Mouse (Mus musculus) CH12.LX (cell line): ENCODE measurements around the gene Cdk5rap3. TPM values are rescaled to one million over a fixed set of nuclear protein-coding genes. Genes with fewer than 3 reads are reported as not detected.

Experiments
- DNase-seq: peaks from one replicate; pipeline ENCODE4 v3.0.0-alpha.2; 2013; ENCODE audit errors: extremely low read depth
- H3K27ac ChIP-seq: 2 replicates; pipeline ENCODE4 v1.5.1; 2012; ENCODE audit warnings: low read depth, mild to moderate bottlenecking, control low read depth, moderate library complexity; ENCODE audit not compliant: insufficient read depth
- H3K27me3 ChIP-seq: replicated peaks from 2 replicates; pipeline ENCODE3; 2012; ENCODE audit warnings: inconsistent platforms
- H3K36me3 ChIP-seq, 2 experiments: replicated peaks in 1 of 2; 2 replicates each; pipeline versions ENCODE3 to v1.6.1; 2012; ENCODE audit warnings: inconsistent platforms in 1 of 2, low read length in 1 of 2, mild to moderate bottlenecking in 1 of 2, mixed read lengths in 1 of 2, moderate library complexity in 1 of 2; ENCODE audit not compliant: control insufficient read depth in 1 of 2, insufficient read depth in 1 of 2
- H3K4me1 ChIP-seq, 2 experiments: 2 replicates each; pipeline ENCODE4 v1.6.1; 2012; ENCODE audit warnings: inconsistent platforms in 1 of 2, moderate library complexity in 1 of 2; ENCODE audit not compliant: insufficient read depth in 2 of 2, control insufficient read depth in 1 of 2
- H3K4me2 ChIP-seq: 2 replicates; pipeline ENCODE4 v1.6.1; 2012; ENCODE audit warnings: low read depth, mild to moderate bottlenecking, control low read depth; ENCODE audit not compliant: poor library complexity, insufficient read depth, severe bottlenecking
- H3K4me3 ChIP-seq, 3 experiments: fragments of 150-350 bp in 1 of 3; sonication (generic) in 1 of 3; replicated peaks in 1 of 3; 2 replicates each; pipeline versions ENCODE3 to v1.5.1; 2011 to 2012; ENCODE audit warnings: low read depth in 2 of 3, low read length in 2 of 3, mild to moderate bottlenecking in 2 of 3, moderate library complexity in 2 of 3, control low read depth in 1 of 3, improper control_type of control experiment in 1 of 3, inconsistent platforms in 1 of 3, mixed read lengths in 1 of 3; ENCODE audit not compliant: poor library complexity in 1 of 3
- H3K79me2 ChIP-seq: replicated peaks from 2 replicates; pipeline ENCODE4 v1.6.1; 2012; ENCODE audit warnings: mild to moderate bottlenecking, moderate library complexity; ENCODE audit not compliant: control insufficient read depth, poor library complexity, insufficient read depth, severe bottlenecking; ENCODE audit errors: extremely low read depth
- H3K9ac ChIP-seq: 2 replicates; pipeline ENCODE4 v1.6.1; 2012; ENCODE audit warnings: low read depth, mild to moderate bottlenecking, control low read depth, moderate library complexity; ENCODE audit not compliant: insufficient read depth
- H3K9me3 ChIP-seq: replicated peaks from 2 replicates; pipeline ENCODE3; 2012; ENCODE audit warnings: low read length, inconsistent platforms, mixed read lengths
- BHLHE40 ChIP-seq: IDR thresholded peaks from 2 replicates; pipeline ENCODE4 v1.6.1; 2011; ENCODE audit warnings: mild to moderate bottlenecking, low read depth, low read length, improper control_type of control experiment
- CHD1 ChIP-seq: IDR thresholded peaks from 2 replicates; pipeline ENCODE4 v1.6.1; 2012; ENCODE audit warnings: low read depth, low read length, improper control_type of control experiment, inconsistent platforms
- CHD2 ChIP-seq: IDR thresholded peaks from 2 replicates; pipeline ENCODE4 v1.6.1; 2011; ENCODE audit warnings: low read length, improper control_type of control experiment
- CTCF ChIP-seq, 2 experiments: IDR thresholded peaks in 1 of 2; conservative IDR thresholded peaks in 1 of 2; 2 replicates each; pipeline ENCODE4 v1.5.1; 2011 to 2012; ENCODE audit warnings: low read depth in 2 of 2, low read length in 2 of 2, improper control_type of control experiment in 1 of 2, inconsistent platforms in 1 of 2, mild to moderate bottlenecking in 1 of 2, moderate library complexity in 1 of 2
- E2F4 ChIP-seq: IDR thresholded peaks from 2 replicates; pipeline ENCODE4 v1.6.1; 2011; ENCODE audit warnings: low read depth, low read length, improper control_type of control experiment; ENCODE audit not compliant: insufficient replicate concordance
- ELF1 ChIP-seq: IDR thresholded peaks from 2 replicates; pipeline ENCODE4 v1.6.1; 2014; ENCODE audit warnings: low read depth, mild to moderate bottlenecking, inconsistent platforms, low read length, improper control_type of control experiment
- EP300 ChIP-seq: IDR thresholded peaks from 2 replicates; pipeline ENCODE4 v1.6.1; 2011; ENCODE audit warnings: low read length, improper control_type of control experiment
- ETS1 ChIP-seq: conservative IDR thresholded peaks from 2 replicates; pipeline ENCODE4 v1.6.1; 2012; ENCODE audit warnings: low read depth, mild to moderate bottlenecking, inconsistent platforms, low read length, improper control_type of control experiment, moderate library complexity
- GABPA ChIP-seq: IDR thresholded peaks from 2 replicates; pipeline ENCODE4 v1.6.1; 2012; ENCODE audit warnings: low read depth, low read length, improper control_type of control experiment, inconsistent platforms; ENCODE audit not compliant: insufficient replicate concordance
- HCFC1 ChIP-seq: IDR thresholded peaks from 2 replicates; pipeline ENCODE4 v1.6.1; 2012; ENCODE audit warnings: low read depth, mild to moderate bottlenecking, inconsistent platforms, low read length, improper control_type of control experiment
- IRF4 ChIP-seq: IDR thresholded peaks from 2 replicates; pipeline ENCODE4 v1.6.1; 2014; ENCODE audit warnings: low read depth, mild to moderate bottlenecking, inconsistent platforms, low read length, improper control_type of control experiment
- JUN ChIP-seq: IDR thresholded peaks from 2 replicates; pipeline ENCODE4 v1.6.1; 2011; ENCODE audit warnings: low read depth, mild to moderate bottlenecking, low read length, improper control_type of control experiment, moderate library complexity; ENCODE audit not compliant: insufficient read depth
- JUND ChIP-seq: conservative IDR thresholded peaks from 2 replicates; pipeline ENCODE4 v1.6.1; 2011; ENCODE audit warnings: low read depth, low read length, improper control_type of control experiment
- MAFK ChIP-seq: IDR thresholded peaks from 2 replicates; pipeline ENCODE4 v1.6.1; 2011; ENCODE audit warnings: low read length, improper control_type of control experiment; ENCODE audit not compliant: insufficient replicate concordance
- MAX ChIP-seq: IDR thresholded peaks from 2 replicates; pipeline ENCODE4 v1.6.1; 2011; ENCODE audit warnings: low read length, improper control_type of control experiment
- MAZ ChIP-seq: IDR thresholded peaks from 2 replicates; pipeline ENCODE4 v1.6.1; 2012; ENCODE audit warnings: low read depth, mild to moderate bottlenecking, inconsistent platforms, low read length, improper control_type of control experiment, moderate library complexity
- MEF2A ChIP-seq: IDR thresholded peaks from 2 replicates; pipeline ENCODE4 v1.6.1; 2014; ENCODE audit warnings: low read depth, mild to moderate bottlenecking, inconsistent platforms, low read length, improper control_type of control experiment, borderline replicate concordance
- MXI1 ChIP-seq: IDR thresholded peaks from 2 replicates; pipeline ENCODE4 v1.6.1; 2011; ENCODE audit warnings: mild to moderate bottlenecking, low read depth, low read length, improper control_type of control experiment
- MYC ChIP-seq: IDR thresholded peaks from 2 replicates; pipeline ENCODE4 v1.6.1; 2011; ENCODE audit warnings: low read depth, mild to moderate bottlenecking, improper control_type of control experiment, low read length
- NELFE ChIP-seq: IDR thresholded peaks from 2 replicates; pipeline ENCODE4 v1.6.1; 2011; ENCODE audit warnings: low read depth, low read length, improper control_type of control experiment
- NRF1 ChIP-seq: IDR thresholded peaks from 2 replicates; pipeline ENCODE4 v1.6.1; 2014; ENCODE audit warnings: low read depth, mild to moderate bottlenecking, inconsistent platforms, low read length, improper control_type of control experiment, moderate library complexity
- PAX5 ChIP-seq: IDR thresholded peaks from 2 replicates; pipeline ENCODE4 v1.6.1; 2012; ENCODE audit warnings: low read length, inconsistent platforms, mixed read lengths
- POLR2A ChIP-seq: IDR thresholded peaks from 2 replicates; pipeline ENCODE4 v1.6.1; 2011; ENCODE audit warnings: low read depth, mild to moderate bottlenecking, improper control_type of control experiment, low read length
- POLR2AphosphoS2 ChIP-seq: IDR thresholded peaks from 2 replicates; pipeline ENCODE4 v1.6.1; 2011; ENCODE audit warnings: low read depth, low read length, improper control_type of control experiment
- RAD21 ChIP-seq: IDR thresholded peaks from 2 replicates; pipeline ENCODE4 v1.6.1; 2011; ENCODE audit warnings: low read depth, mild to moderate bottlenecking, low read length, improper control_type of control experiment, moderate library complexity
- RCOR1 ChIP-seq: conservative IDR thresholded peaks from 2 replicates; pipeline ENCODE4 v1.6.1; 2012; ENCODE audit warnings: low read depth, mild to moderate bottlenecking, inconsistent platforms, low read length, improper control_type of control experiment
- SIN3A ChIP-seq: IDR thresholded peaks from 2 replicates; pipeline ENCODE4 v1.6.1; 2012; ENCODE audit warnings: low read length, improper control_type of control experiment, inconsistent platforms
- SMC3 ChIP-seq: IDR thresholded peaks from 2 replicates; pipeline ENCODE4 v1.6.1; 2011; ENCODE audit warnings: low read depth, low read length, improper control_type of control experiment
- TBP ChIP-seq: conservative IDR thresholded peaks from 2 replicates; pipeline ENCODE4 v1.6.1; 2011; ENCODE audit warnings: low read depth, low read length, improper control_type of control experiment
- TCF12 ChIP-seq: IDR thresholded peaks from 2 replicates; pipeline ENCODE4 v1.6.1; 2014; ENCODE audit warnings: low read depth, mild to moderate bottlenecking, inconsistent platforms, low read length, improper control_type of control experiment
- UBTF ChIP-seq: IDR thresholded peaks from 2 replicates; pipeline ENCODE4 v1.6.1; 2012; ENCODE audit warnings: low read depth, mild to moderate bottlenecking, inconsistent platforms, low read length, improper control_type of control experiment, moderate library complexity
- USF1 ChIP-seq: IDR thresholded peaks from 2 replicates; pipeline ENCODE4 v1.6.1; 2014; ENCODE audit warnings: low read depth, mild to moderate bottlenecking, inconsistent platforms, low read length, improper control_type of control experiment
- USF2 ChIP-seq: conservative IDR thresholded peaks from 2 replicates; pipeline ENCODE4 v1.6.1; 2011; ENCODE audit warnings: low read depth, low read length, improper control_type of control experiment
- ZC3H11A ChIP-seq: IDR thresholded peaks from 2 replicates; pipeline ENCODE4 v1.6.1; 2012; ENCODE audit warnings: low read depth, mild to moderate bottlenecking, inconsistent platforms, low read length, improper control_type of control experiment
- ZKSCAN1 ChIP-seq: IDR thresholded peaks from 2 replicates; pipeline ENCODE4 v1.6.1; 2012; ENCODE audit warnings: low read depth, inconsistent platforms, low read length, improper control_type of control experiment, borderline replicate concordance
- ZMIZ1 ChIP-seq: IDR thresholded peaks from 2 replicates; pipeline ENCODE4 v1.6.1; 2012; ENCODE audit warnings: low read depth, mild to moderate bottlenecking, inconsistent platforms, low read length, improper control_type of control experiment
- ZNF384 ChIP-seq: IDR thresholded peaks from 2 replicates; pipeline ENCODE4 v1.6.1; 2012; ENCODE audit warnings: low read depth, low read length, improper control_type of control experiment, inconsistent platforms
- dilution Hi-C: fragments of 300-500 bp; cut with MboI; formaldehyde crosslinking; loops from 2 replicates; pipeline ENCODE4 v1.14.3; 2020; ENCODE audit warnings: low sequenced_read_pairs; ENCODE audit not compliant: extremely low pct_unique_long_range_greater_than_20kb, extremely low pct_ligation_motif_present
- in situ Hi-C: fragments of 300-500 bp; cut with MboI; formaldehyde crosslinking; loops from 3 replicates; pipeline ENCODE4 v1.14.3; 2019; ENCODE audit warnings: low sequenced_read_pairs, low pct_ligation_motif_present, low pct_unique_long_range_greater_than_20kb, mixed read lengths
- polyA plus RNA-seq: library from polyadenylated mRNA; unstranded; fragments of >175 nt; gene quantifications from 2 replicates; pipeline ENCODE4 v1.2.1, GENCODE M21; 2012; ENCODE audit warnings: low read depth; ENCODE audit not compliant: insufficient read length
- total RNA-seq, 2 experiments: library from RNA; depleted of rRNA; stranded (reverse); fragments of 300-350 nt in 1 of 2; fragments of >200 nt in 1 of 2; gene quantifications; 2 replicates each; pipeline ENCODE4 v1.2.3; 2012 to 2014

Gene Cdk5rap3
- 96.3 and 112 TPM in 2 replicates for total RNA-seq (2012; rRNA removed)
- total RNA-seq (2014; rRNA removed): 59.5 and 61.6 TPM in 2 replicates
- polyA plus RNA-seq: 70.3 and 80.0 TPM in 2 replicates

DNA sequence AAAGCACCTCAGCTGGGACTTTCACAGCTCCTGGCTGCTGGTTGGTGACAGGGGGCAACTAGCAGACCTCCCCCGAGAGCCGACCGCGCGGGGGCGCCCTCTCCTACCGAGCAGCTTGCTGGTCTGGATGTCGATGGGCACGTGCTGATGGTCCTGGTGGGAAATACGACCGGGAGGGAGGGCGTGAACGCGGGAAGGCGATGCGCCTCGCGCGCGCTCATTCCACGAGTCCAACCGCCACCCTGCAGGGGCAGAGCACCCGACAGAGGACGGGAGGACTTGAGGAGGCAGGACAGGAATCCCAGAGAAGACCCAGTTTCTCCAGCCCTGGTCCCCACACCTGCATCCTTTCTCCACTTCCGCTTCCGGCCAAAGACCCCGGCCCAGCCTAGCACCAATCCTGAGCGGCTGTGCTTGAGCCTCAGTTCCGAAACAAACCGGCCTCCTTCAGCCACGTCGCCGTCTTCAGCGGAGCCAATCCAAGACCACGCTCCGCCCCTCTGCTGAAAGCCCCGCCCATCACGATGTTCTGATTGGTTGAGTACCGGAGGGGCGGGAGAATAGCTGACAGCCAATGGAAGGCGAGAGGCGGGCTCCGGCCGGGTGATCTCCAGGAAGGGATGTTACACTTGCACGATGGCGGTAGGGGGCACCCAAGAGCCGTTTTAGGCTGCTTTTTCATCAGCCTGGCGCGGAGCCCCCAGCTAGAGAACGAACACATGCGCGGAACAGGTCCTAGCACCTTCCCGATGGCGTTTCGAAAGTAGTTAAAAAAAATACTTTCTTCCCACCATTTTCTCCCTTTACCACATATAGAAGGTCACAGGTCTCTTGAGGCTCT, at the start of gene Cdk5rap3:
Cdk5rap3 (minus strand) TSS at position 453 of the 841 bp plus-strand sequence.
- Histone ChIP-seq H3K36me3 (peaks cover 15 to 33% of the 10 kb centered on the region in 2 experiments), H3K27me3 (peaks cover 6% of the 10 kb centered on the region), H3K4me1 (peaks cover 3 to 24% of the 10 kb centered on the region in 2 experiments), H3K27ac (peak within 1 kb of the TSS; percentile 35), H3K9me3 (no peaks in the 10 kb centered on the region), H3K4me2 (peak within 1 kb of the TSS; percentile 96), H3K4me3 (peak within 1 kb of the TSS; percentile 75 to 100 (median 85)), H3K9ac (peak within 1 kb of the TSS; percentile 76), H3K79me2 (0 out of 2 replicates have a peak, but pooled peaks cover 8% of the 10 kb centered on the region)
- in situ Hi-C loops (loop anchor here (5.0 kb wide), 1 partner anchor 106 kb away; no protein-coding TSS in a partner anchor), dilution Hi-C loops (no loop called here)
- DNase-seq: peak; percentile 100
- TF ChIP-seq HCFC1: peak; percentile 77
- TF ChIP-seq GABPA: no peak
- peak; percentile 99 for TF ChIP-seq RAD21
- no peak for TF ChIP-seq CHD1
- TF ChIP-seq NRF1: peak; percentile 81
- 0 out of 2 replicates have a peak, but pooled peaks have one; percentile 30 for TF ChIP-seq ETS1
- TF ChIP-seq MYC: peak; percentile 94
- no peak for TF ChIP-seq JUN
- TF ChIP-seq POLR2AphosphoS2: peak; percentile 27; the same call in 1 of the 2 replicates
- TF ChIP-seq SMC3: peak; percentile 90
- TF ChIP-seq USF1: peak; percentile 25; the same call in 1 of the 2 replicates
- TF ChIP-seq NELFE: peak; percentile 88
- peak; percentile 25 for TF ChIP-seq TBP
- TF ChIP-seq MAX: peak; percentile 97
- peak; percentile 88 for TF ChIP-seq IRF4
- TF ChIP-seq USF2: no peak; the same call in 1 of the 2 replicates
- TF ChIP-seq MAZ: peak; percentile 85
- TF ChIP-seq E2F4: no peak
- no peak for TF ChIP-seq RCOR1
- peak; percentile 92 for TF ChIP-seq CHD2
- TF ChIP-seq UBTF: no peak; the same call in 1 of the 2 replicates
- TF ChIP-seq TCF12: peak; percentile 69; the same call in 1 of the 2 replicates
- no peak for TF ChIP-seq MAFK
- peak; percentile 85 for TF ChIP-seq MEF2A
- TF ChIP-seq ZNF384: no peak
- TF ChIP-seq PAX5: no peak
- peak; percentile 98 for TF ChIP-seq SIN3A
- peak; percentile 88 for TF ChIP-seq MXI1
- TF ChIP-seq ZMIZ1: no peak; the same call in none of the 2 replicates
- TF ChIP-seq ELF1: peak; percentile 96
- TF ChIP-seq ZC3H11A: peak; percentile 67
- TF ChIP-seq BHLHE40: peak; percentile 98
- TF ChIP-seq CTCF (conservative IDR thresholded peaks at IDR 0.05 in 1 of 2, IDR thresholded peaks at IDR 0.05 in 1 of 2; ENCODE audit: low read depth in 2 of 2, low read length in 2 of 2): peak; percentile 46 to 99
- no peak for TF ChIP-seq JUND
- TF ChIP-seq EP300: no peak
- TF ChIP-seq ZKSCAN1: no peak
- peak; percentile 92 for TF ChIP-seq POLR2A
